In genomic region chr2:91254725-91255380, GRCm38 (mm10) we compare ENCODE assay signal across 9 mouse cellular contexts. TPM values are rescaled to one million over a fixed set of nuclear protein-coding genes. Genes with fewer than 3 reads are reported as not detected.
DNase-seq lines count a peak whose midpoint lies in the region; ATAC-seq and TF ChIP-seq lines count a peak whose summit lies in the region.
"Had no signal": no experiment of that assay in that cellular context is flagged by ENCODE, and none has a peak within 500 bp of the region (broad histone marks: within the 10 kb centered on the region; RNA-seq: fewer than 3 reads in every experiment).

No protein-coding gene starts in this region.

- peaks cover 26 to 42% of the 10 kb centered on the region in 2 experiments for H3K4me1 ChIP-seq in heart, embryonic 14.5 days (ENCODE audit: control insufficient read depth in 2 of 2, insufficient read depth in 2 of 2, low read length in 2 of 2)
- H3K4me1 ChIP-seq in heart, embryonic 10.5 days = peaks cover 60% of the 10 kb centered on the region
- peaks cover 35% of the 10 kb centered on the region for H3K4me1 ChIP-seq in neural tube, embryonic 12.5 days
- H3K4me1 ChIP-seq in forebrain, postnatal 0 days (ENCODE audit: insufficient read depth) = peaks cover 13% of the 10 kb centered on the region; the same call in 1 of the 2 replicates
- H3K4me1 ChIP-seq in neural tube, embryonic 15.5 days = peaks cover 39% of the 10 kb centered on the region

- no peak for DNase-seq in heart, embryonic 10.5 days (ENCODE audit: low spot score)
- no peak for DNase-seq in neural tube, embryonic 10.5 days (ENCODE audit: extremely low spot score, low spot score)
- no peak for DNase-seq in forebrain, postnatal 0 days
- no peak for DNase-seq in gastrocnemius, postnatal 4 days (ENCODE audit: low spot score in 2 of 2)
- DNase-seq in cerebellum, adult 9-10 months = no peak
- DNase-seq: lung, postnatal 36 days had no signal

- no peak for TF ChIP-seq CTCF in forebrain, postnatal 0 days (IDR thresholded peaks at IDR 0.05; ENCODE audit: low read depth)

- no peaks in the 10 kb centered on the region for H3K9me3 ChIP-seq in heart, embryonic 14.5 days (ENCODE audit: control insufficient read depth, low read length)
- no peaks in the 10 kb centered on the region for H3K9me3 ChIP-seq in heart, embryonic 10.5 days
- H3K9me3 ChIP-seq in neural tube, embryonic 12.5 days = no peaks in the 10 kb centered on the region
- no peaks in the 10 kb centered on the region for H3K9me3 ChIP-seq in forebrain, postnatal 0 days (ENCODE audit: low read length)
- H3K9me3 ChIP-seq in neural tube, embryonic 15.5 days (replicated peaks) = no peaks in the 10 kb centered on the region

- H3K27ac ChIP-seq in heart, embryonic 14.5 days (replicated peaks in 1 of 2; ENCODE audit: control insufficient read depth in 1 of 2, insufficient read depth in 1 of 2, low read depth in 2 of 2, low read length in 2 of 2) = no peak overlapping the region
- H3K27ac ChIP-seq in heart, embryonic 10.5 days = no peak overlapping the region
- H3K27ac ChIP-seq in neural tube, embryonic 12.5 days = no peak overlapping the region
- no peak overlapping the region for H3K27ac ChIP-seq in forebrain, postnatal 0 days (ENCODE audit: low read depth, low read length)
- H3K27ac ChIP-seq in neural tube, embryonic 15.5 days (replicated peaks) = no peak overlapping the region

- 45% methylated on average over 8 of the region's 8 CpGs for WGBS in heart, embryonic 14.5 days
- 32% methylated on average over 8 of the region's 8 CpGs for WGBS in heart, embryonic 10.5 days
- WGBS in neural tube, embryonic 12.5 days = 32% methylated on average over 8 of the region's 8 CpGs
- 25% methylated on average over 8 of the region's 8 CpGs for WGBS in forebrain, postnatal 0 days
- 20% methylated on average over 8 of the region's 8 CpGs for WGBS in neural tube, embryonic 15.5 days

- no peak overlapping the region for H3K4me3 ChIP-seq in heart, embryonic 14.5 days (ENCODE audit: control insufficient read depth in 1 of 2, insufficient read depth in 1 of 2, low read depth in 1 of 2, low read length in 2 of 2)
- no peak overlapping the region for H3K4me3 ChIP-seq in heart, embryonic 10.5 days
- no peak overlapping the region for H3K4me3 ChIP-seq in neural tube, embryonic 12.5 days
- no peak overlapping the region for H3K4me3 ChIP-seq in forebrain, postnatal 0 days (ENCODE audit: low read depth, low read length)
- H3K4me3 ChIP-seq in neural tube, embryonic 15.5 days (replicated peaks) = no peak overlapping the region

- ATAC-seq in heart, embryonic 14.5 days (ENCODE audit: insufficient number of reproducible peaks, insufficient read depth, low FRiP score, low read depth) = no peak
- ATAC-seq in neural tube, embryonic 12.5 days (ENCODE audit: low FRiP score, low read depth) = no peak
- no peak for ATAC-seq in forebrain, postnatal 0 days
- no peak for ATAC-seq in neural tube, embryonic 15.5 days (ENCODE audit: low FRiP score)

- peak overlapping the region; percentile 75; the same call in 1 of the 2 replicates for H3K4me2 ChIP-seq in heart, embryonic 14.5 days (ENCODE audit: low read length)
- H3K4me2 ChIP-seq in neural tube, embryonic 12.5 days (replicated peaks) = peak overlapping the region; percentile 100
- H3K4me2 ChIP-seq in forebrain, postnatal 0 days (ENCODE audit: low read depth) = peak overlapping the region; percentile 99; the same call in 1 of the 2 replicates
- peak overlapping the region; percentile 98 for H3K4me2 ChIP-seq in neural tube, embryonic 15.5 days

- peaks cover 10% of the 10 kb centered on the region for H3K27me3 ChIP-seq in heart, embryonic 14.5 days (ENCODE audit: control insufficient read depth, insufficient read depth, low read length)
- peaks cover 47% of the 10 kb centered on the region for H3K27me3 ChIP-seq in heart, embryonic 10.5 days (ENCODE audit: insufficient read depth, poor library complexity, severe bottlenecking)
- peaks cover 21% of the 10 kb centered on the region for H3K27me3 ChIP-seq in neural tube, embryonic 12.5 days (replicated peaks)
- H3K27me3 ChIP-seq in forebrain, postnatal 0 days (ENCODE audit: insufficient read depth, low read length) = 0 out of 2 replicates have a peak, but pooled peaks cover 3% of the 10 kb centered on the region
- peaks cover 44% of the 10 kb centered on the region for H3K27me3 ChIP-seq in neural tube, embryonic 15.5 days (replicated peaks)

- H3K9ac ChIP-seq in heart, embryonic 14.5 days (ENCODE audit: low read length) = no peak overlapping the region
- H3K9ac ChIP-seq in neural tube, embryonic 12.5 days = no peak overlapping the region
- H3K9ac ChIP-seq in forebrain, postnatal 0 days = no peak overlapping the region
- H3K9ac ChIP-seq in neural tube, embryonic 15.5 days (replicated peaks) = no peak overlapping the region

- H3K36me3 ChIP-seq in heart, embryonic 14.5 days (ENCODE audit: control insufficient read depth, insufficient read depth, low read length) = no peaks in the 10 kb centered on the region
- no peaks in the 10 kb centered on the region for H3K36me3 ChIP-seq in heart, embryonic 10.5 days
- no peaks in the 10 kb centered on the region for H3K36me3 ChIP-seq in neural tube, embryonic 12.5 days
- H3K36me3 ChIP-seq in forebrain, postnatal 0 days (ENCODE audit: insufficient read depth) = no peaks in the 10 kb centered on the region
- H3K36me3 ChIP-seq in neural tube, embryonic 15.5 days = no peaks in the 10 kb centered on the region

RNA-seq across cellular contexts. Expression of gene Pacsin3, which starts 0.9 kb away (rescaled TPM):
- 38.2 and 39.6 TPM in 2 replicates for polyA plus RNA-seq in heart, embryonic 14.5 days (2014; fragmentation: Nextera tagmentation; extraction: Ambion mirVana)
- 26.0 and 27.4 TPM in 2 replicates for polyA plus RNA-seq in heart, embryonic 10.5 days (2016; fragmentation: Nextera tagmentation; extraction: Ambion mirVana)
- polyA plus RNA-seq in neural tube, embryonic 12.5 days (2016; fragmentation: Nextera tagmentation; extraction: Ambion mirVana) = 20.8 and 22.1 TPM in 2 replicates
- 20.5 and 21.6 TPM in 2 replicates for total RNA-seq in forebrain, postnatal 0 days (2014; rRNA removed)
- 18.6 and 22.8 TPM in 2 replicates for polyA plus RNA-seq in forebrain, postnatal 0 days (2015; fragmentation: Nextera tagmentation; extraction: Ambion mirVana)
- polyA plus RNA-seq in neural tube, embryonic 15.5 days (2015; fragmentation: Nextera tagmentation; extraction: Ambion mirVana) = 20.0 and 21.8 TPM in 2 replicates
- total RNA-seq in gastrocnemius, postnatal 4 days (2021) = 100 to 1,000 TPM; 297 to 321 TPM

RNA-seq across cellular contexts. Expression of gene Arfgap2, which starts 9.9 kb away (rescaled TPM):
- polyA plus RNA-seq in heart, embryonic 14.5 days (2014; fragmentation: Nextera tagmentation; extraction: Ambion mirVana) = 59.2 and 65.8 TPM in 2 replicates
- 82.3 and 85.7 TPM in 2 replicates for polyA plus RNA-seq in heart, embryonic 10.5 days (2016; fragmentation: Nextera tagmentation; extraction: Ambion mirVana)
- polyA plus RNA-seq in neural tube, embryonic 12.5 days (2016; fragmentation: Nextera tagmentation; extraction: Ambion mirVana) = 79.6 and 81.0 TPM in 2 replicates
- total RNA-seq in forebrain, postnatal 0 days (2014; rRNA removed) = 44.0 and 59.9 TPM in 2 replicates
- 49.0 and 52.8 TPM in 2 replicates for polyA plus RNA-seq in forebrain, postnatal 0 days (2015; fragmentation: Nextera tagmentation; extraction: Ambion mirVana)
- 62.0 and 68.9 TPM in 2 replicates for polyA plus RNA-seq in neural tube, embryonic 15.5 days (2015; fragmentation: Nextera tagmentation; extraction: Ambion mirVana)
- total RNA-seq in gastrocnemius, postnatal 4 days (2021) = 10 to 100 TPM; 86.1 to 95.9 TPM

RNA-seq across cellular contexts. Expression of gene Ddb2, which starts 18.1 kb away (rescaled TPM):
- polyA plus RNA-seq in heart, embryonic 14.5 days (2014; fragmentation: Nextera tagmentation; extraction: Ambion mirVana) = 7.0 and 8.3 TPM in 2 replicates
- 7.3 and 9.4 TPM in 2 replicates for polyA plus RNA-seq in heart, embryonic 10.5 days (2016; fragmentation: Nextera tagmentation; extraction: Ambion mirVana)
- polyA plus RNA-seq in neural tube, embryonic 12.5 days (2016; fragmentation: Nextera tagmentation; extraction: Ambion mirVana) = 7.5 and 9.3 TPM in 2 replicates
- 11.2 and 12.9 TPM in 2 replicates for total RNA-seq in forebrain, postnatal 0 days (2014; rRNA removed)
- polyA plus RNA-seq in forebrain, postnatal 0 days (2015; fragmentation: Nextera tagmentation; extraction: Ambion mirVana) = 10.0 and 10.2 TPM in 2 replicates
- 17.5 and 20.2 TPM in 2 replicates for polyA plus RNA-seq in neural tube, embryonic 15.5 days (2015; fragmentation: Nextera tagmentation; extraction: Ambion mirVana)
- 1 to 10 TPM; 6.8 to 9.5 TPM for total RNA-seq in gastrocnemius, postnatal 4 days (2021)

RNA-seq across cellular contexts. Expression of gene Acp2, which starts 52.2 kb away (rescaled TPM):
- 21.9 and 22.7 TPM in 2 replicates for polyA plus RNA-seq in heart, embryonic 14.5 days (2014; fragmentation: Nextera tagmentation; extraction: Ambion mirVana)
- 17.6 and 24.2 TPM in 2 replicates for polyA plus RNA-seq in heart, embryonic 10.5 days (2016; fragmentation: Nextera tagmentation; extraction: Ambion mirVana)
- polyA plus RNA-seq in neural tube, embryonic 12.5 days (2016; fragmentation: Nextera tagmentation; extraction: Ambion mirVana) = 35.3 and 39.8 TPM in 2 replicates
- 32.9 and 39.4 TPM in 2 replicates for total RNA-seq in forebrain, postnatal 0 days (2014; rRNA removed)
- 24.4 and 32.2 TPM in 2 replicates for polyA plus RNA-seq in forebrain, postnatal 0 days (2015; fragmentation: Nextera tagmentation; extraction: Ambion mirVana)
- polyA plus RNA-seq in neural tube, embryonic 15.5 days (2015; fragmentation: Nextera tagmentation; extraction: Ambion mirVana) = 35.1 and 36.6 TPM in 2 replicates
- 10 to 100 TPM; 19.5 to 21.8 TPM for total RNA-seq in gastrocnemius, postnatal 4 days (2021)

RNA-seq across cellular contexts. Expression of gene Nr1h3, which starts 52.2 kb away (rescaled TPM):
- 2.2 and 2.6 TPM in 2 replicates for polyA plus RNA-seq in heart, embryonic 14.5 days (2014; fragmentation: Nextera tagmentation; extraction: Ambion mirVana)
- polyA plus RNA-seq in heart, embryonic 10.5 days (2016; fragmentation: Nextera tagmentation; extraction: Ambion mirVana) = 1.9 and 4.5 TPM in 2 replicates
- polyA plus RNA-seq in neural tube, embryonic 12.5 days (2016; fragmentation: Nextera tagmentation; extraction: Ambion mirVana) = 1.0 and 1.7 TPM in 2 replicates
- 1.5 and 3.4 TPM in 2 replicates for total RNA-seq in forebrain, postnatal 0 days (2014; rRNA removed)
- polyA plus RNA-seq in forebrain, postnatal 0 days (2015; fragmentation: Nextera tagmentation; extraction: Ambion mirVana) = 1.6 and 1.8 TPM in 2 replicates
- polyA plus RNA-seq in neural tube, embryonic 15.5 days (2015; fragmentation: Nextera tagmentation; extraction: Ambion mirVana) = 2.4 and 3.1 TPM in 2 replicates
- 1 to 10 TPM; 2.4 to 4.5 TPM for total RNA-seq in gastrocnemius, postnatal 4 days (2021)
